Mouse (Mus musculus): ENCODE data around the gene Ntmt1. TPM values are rescaled to one million over a fixed set of nuclear protein-coding genes. Genes with fewer than 3 reads are reported as not detected.

Gene Ntmt1
- total RNA-seq, 2 experiments from 2014 or later: 51.7 to 54.5 TPM

Other genes with a start within 250 kb of the Ntmt1 start
- 1 to 10 TPM; 1.7 to 3.2 TPM for gene Cstad, start 212.8 kb upstream of the Ntmt1 start, total RNA-seq (2021)
- 1 to 10 TPM; 2.6 to 4.0 TPM for gene 1700001O22Rik, start 4.2 kb upstream of the Ntmt1 start, total RNA-seq (2021)
- gene Asb6, start 22.5 kb downstream of the Ntmt1 start, total RNA-seq (2021): 10 to 100 TPM; 11.7 to 13.2 TPM
- 1 to 10 TPM; 8.7 to 9.4 TPM for gene Prrx2, start 27.1 kb downstream of the Ntmt1 start, total RNA-seq (2021)
- 1 to 10 TPM; 2.1 to 3.5 TPM for gene Ptges, start 122.0 kb downstream of the Ntmt1 start, total RNA-seq (2021)
- gene Tor1b, start 145.1 kb downstream of the Ntmt1 start, total RNA-seq (2021): 10 to 100 TPM; 35.3 to 35.7 TPM
- 10 to 100 TPM; 20.5 to 20.6 TPM for gene Tor1a, start 160.1 kb downstream of the Ntmt1 start, total RNA-seq (2021)
- 10 to 100 TPM; 18.1 TPM for gene BC005624, start 174.4 kb downstream of the Ntmt1 start, total RNA-seq (2021)
- gene Usp20, start 174.5 kb downstream of the Ntmt1 start, total RNA-seq (2021): 10 to 100 TPM; 58.5 to 69.1 TPM

All from heart, postnatal 4 days (tissue).